Mouse (Mus musculus): ENCODE results near the gene Gm17334.
"Not testable (repeated sequence)": the region's sequence is repeated elsewhere in the genome, so short reads cannot be mapped to it uniquely, and the experiment has no call there.

Gm17334 gene

GRCm38 (mm10) chr11:53772536-53772935, 451 bp downstream of the Gm17334 start:
- DNase-seq (ENCODE audit: low read depth, low spot score), result no peak

GRCm38 (mm10) chr11:53771001-53771744, 1.8 kb downstream of the Gm17334 start:
- DNase-seq (ENCODE audit: low read depth, low spot score), result no peak

- peak; percentile 69 for DNase-seq (ENCODE audit: low read depth, low spot score)
Observed at GRCm38 (mm10) chr11:53770125-53770791, 2.7 kb downstream of the Gm17334 start.

GRCm38 (mm10) chr11:53769760-53770124, 3.2 kb downstream of the Gm17334 start, which contains the start of gene Irf1:
Gene Irf1, plus strand, starts transcription at chr11:53770014.
- DNase-seq (ENCODE audit: low read depth, low spot score), result peak; percentile 87

GRCm38 (mm10) chr11:53769185-53769576, 3.8 kb downstream of the Gm17334 start:
- no peak for DNase-seq (ENCODE audit: low read depth, low spot score)

GRCm38 (mm10) chr11:53768422-53769184, 4.4 kb downstream of the Gm17334 start:
- DNase-seq (ENCODE audit: low read depth, low spot score), result no peak

- DNase-seq (ENCODE audit: low read depth, low spot score), result no peak
Observed at GRCm38 (mm10) chr11:53764581-53764980, 8.4 kb downstream of the Gm17334 start.

- peak; percentile 86 for DNase-seq (ENCODE audit: low read depth, low spot score)
Observed at GRCm38 (mm10) chr11:53763496-53764140, 9.4 kb downstream of the Gm17334 start.

- DNase-seq (ENCODE audit: low read depth, low spot score), result peak; percentile 61
Observed at GRCm38 (mm10) chr11:53762827-53763495, 10.0 kb downstream of the Gm17334 start.

GRCm38 (mm10) chr11:53762426-53762825, 10.6 kb downstream of the Gm17334 start:
- DNase-seq (ENCODE audit: low read depth, low spot score), result no peak

- no peak for DNase-seq (ENCODE audit: low read depth, low spot score)
Observed at GRCm38 (mm10) chr11:53761822-53762221, 11.2 kb downstream of the Gm17334 start.

GRCm38 (mm10) chr11:53761284-53761683, 11.7 kb downstream of the Gm17334 start:
- DNase-seq (ENCODE audit: low read depth, low spot score), result no peak

GRCm38 (mm10) chr11:53759545-53760406, 13.2 kb downstream of the Gm17334 start:
- DNase-seq (ENCODE audit: low read depth, low spot score), result no peak

GRCm38 (mm10) chr11:53758791-53759351, 14.1 kb downstream of the Gm17334 start:
- DNase-seq (ENCODE audit: low read depth, low spot score), result no peak

GRCm38 (mm10) chr11:53758033-53758432, 15.0 kb downstream of the Gm17334 start:
- DNase-seq (ENCODE audit: low read depth, low spot score), result not testable (repeated sequence)

GRCm38 (mm10) chr11:53757612-53758011, 15.4 kb downstream of the Gm17334 start:
- DNase-seq (ENCODE audit: low read depth, low spot score), result no peak

GRCm38 (mm10) chr11:53755011-53755595, 17.9 kb downstream of the Gm17334 start:
- no peak for DNase-seq (ENCODE audit: low read depth, low spot score)

- DNase-seq (ENCODE audit: low read depth, low spot score), result no peak
Observed at GRCm38 (mm10) chr11:53749716-53750352, 23.2 kb downstream of the Gm17334 start.

- no peak for DNase-seq (ENCODE audit: low read depth, low spot score)
Observed at GRCm38 (mm10) chr11:53749306-53749705, 23.7 kb downstream of the Gm17334 start.
